Mouse (Mus musculus) cerebellum, adult 8-10 months (tissue): ENCODE data around the gene 2310007B03Rik.

Source experiments
- DNase-seq: peaks from one replicate; pipeline ENCODE4 v3.0.0; 2022

The 2310007B03Rik gene

DNA sequence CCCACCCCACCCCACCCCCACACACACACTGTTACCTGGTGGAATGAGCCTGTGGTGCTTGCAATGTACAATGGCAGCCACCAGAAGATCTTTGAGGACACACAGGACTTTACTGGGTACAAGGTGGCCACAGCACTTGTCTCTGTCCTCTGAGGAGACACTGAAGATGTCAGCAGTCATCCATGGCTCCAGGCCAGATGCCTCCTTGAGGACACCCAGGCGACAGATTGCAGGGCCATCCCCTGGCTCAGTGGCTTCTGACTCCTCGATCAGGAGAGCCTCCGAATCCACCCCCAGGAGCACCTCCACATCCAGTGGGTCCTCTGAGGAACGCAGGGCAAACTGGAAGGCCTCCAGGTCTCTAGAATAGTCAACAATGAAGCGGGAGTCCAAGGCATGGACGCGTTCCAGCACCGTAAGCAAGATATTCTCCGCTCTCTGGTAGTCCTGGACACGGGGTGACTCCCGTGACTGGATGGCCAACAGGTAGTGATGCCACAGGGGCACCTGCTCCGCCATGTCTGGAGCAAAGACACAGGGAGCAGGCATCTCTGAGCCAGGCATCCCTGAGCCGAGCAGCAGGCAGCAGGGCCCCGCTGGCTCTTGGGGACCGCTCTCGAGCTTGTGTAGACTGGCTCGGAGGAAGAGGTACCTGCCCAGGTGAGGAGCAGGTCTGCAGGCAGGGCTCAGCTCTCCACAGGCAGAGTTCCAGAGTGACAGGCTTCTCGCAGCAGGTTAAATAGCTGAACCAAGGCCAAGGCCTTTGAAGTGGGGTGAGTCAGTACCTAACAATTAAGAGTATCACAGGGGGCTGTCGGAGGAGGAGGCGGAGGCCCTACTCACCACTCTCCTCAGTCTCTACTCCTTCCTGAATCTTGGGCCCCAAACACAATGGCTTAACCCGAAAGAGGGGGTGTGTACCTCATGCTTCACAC lies 915 bp downstream of the 2310007B03Rik start:
- peak; percentile 22 for DNase-seq

DNA sequence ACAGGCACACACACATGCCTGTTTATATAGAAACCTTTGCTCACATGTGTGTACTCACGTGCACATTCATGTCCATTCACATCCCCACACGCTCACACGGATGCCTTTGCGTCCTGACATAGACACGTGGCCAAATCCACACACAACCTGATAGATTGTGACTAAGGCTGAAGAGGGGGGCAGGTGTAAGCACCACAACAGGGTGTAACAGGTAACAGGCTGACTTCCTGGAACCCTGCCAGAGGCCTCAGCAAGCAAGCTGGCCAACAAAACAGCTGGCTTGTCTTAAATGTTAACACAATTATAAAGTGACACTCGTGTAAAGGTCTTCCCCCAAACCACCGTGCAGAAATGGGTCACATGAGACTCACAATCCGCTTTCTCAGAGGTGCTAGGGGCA lies 1.8 kb downstream of the 2310007B03Rik start:
- DNase-seq, result no peak

DNA sequence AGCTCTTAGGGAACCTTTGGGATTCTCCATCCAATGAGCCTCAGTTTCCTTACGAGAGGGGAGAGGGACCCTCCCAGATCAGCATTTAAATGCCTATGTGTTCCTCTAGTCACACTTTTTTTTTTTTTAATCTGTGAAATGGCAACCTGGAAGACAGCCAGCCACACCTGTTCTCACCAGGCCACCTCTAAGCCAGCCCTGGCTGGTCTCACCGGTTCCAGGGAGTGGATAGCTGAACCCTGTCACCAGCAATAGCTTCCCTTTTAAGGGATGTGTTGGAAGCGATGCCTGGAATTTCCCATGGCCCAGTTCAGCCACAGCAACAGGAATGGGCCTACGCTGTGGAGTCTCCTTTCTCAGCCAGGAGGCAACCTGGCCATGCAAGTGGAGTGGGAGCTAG lies 3.2 kb downstream of the 2310007B03Rik start:
- DNase-seq, result no peak

DNA sequence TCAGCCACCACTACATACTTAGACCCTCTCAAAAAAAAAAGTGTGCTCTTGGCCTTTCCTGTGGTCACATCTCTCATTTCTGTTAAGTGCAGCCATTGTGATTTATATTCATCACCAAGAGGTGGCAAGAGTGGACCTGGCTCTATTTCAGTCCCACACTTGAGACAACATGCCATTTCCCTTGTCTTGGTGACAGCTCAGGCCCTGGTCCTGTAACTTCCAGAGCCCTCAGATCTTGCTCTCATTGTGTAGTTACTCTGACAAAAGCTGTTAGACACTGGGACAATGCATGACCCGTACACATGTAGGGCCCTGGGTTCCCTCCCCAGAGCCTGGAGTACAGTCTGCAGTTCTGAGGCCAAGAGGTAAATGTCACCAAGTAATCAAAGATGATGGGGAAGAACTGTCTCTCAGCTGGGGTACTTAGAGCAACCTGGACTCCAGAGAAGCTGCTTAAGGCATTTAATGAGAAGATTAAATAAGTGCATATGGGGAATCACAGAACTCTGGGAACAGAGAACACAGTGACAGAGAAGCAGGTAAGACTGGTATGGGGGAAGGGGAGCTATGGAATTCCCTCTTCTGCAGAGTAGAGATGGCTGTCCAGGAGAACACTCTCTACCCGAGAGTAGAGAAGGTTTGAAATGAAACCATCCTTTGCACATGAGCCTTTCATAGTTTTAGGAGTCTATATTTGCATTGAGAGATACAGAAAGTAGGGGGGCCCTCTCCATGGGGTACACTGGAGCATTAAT lies 9.7 kb downstream of the 2310007B03Rik start:
- DNase-seq, result no peak

DNA sequence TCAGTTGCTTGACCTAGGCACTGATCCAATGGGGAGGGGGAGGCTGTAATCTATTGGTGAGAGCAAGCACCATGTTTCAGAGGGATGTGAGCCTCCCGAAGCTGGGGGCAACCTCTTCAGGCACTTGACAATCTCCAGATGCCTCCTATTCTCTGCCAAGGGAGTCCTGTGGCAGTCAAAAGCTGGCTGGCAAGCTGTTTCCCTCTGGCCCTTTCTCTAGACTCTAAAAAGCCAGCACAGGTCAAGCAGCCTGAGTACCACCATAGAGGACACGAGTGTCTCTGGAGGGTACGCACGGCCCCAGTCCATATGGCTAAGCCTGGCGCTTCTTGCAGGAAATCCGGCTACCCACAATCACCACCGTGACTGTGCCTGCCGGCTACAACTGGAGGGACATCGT lies 16.6 kb downstream of the 2310007B03Rik start:
- no peak for DNase-seq

DNA sequence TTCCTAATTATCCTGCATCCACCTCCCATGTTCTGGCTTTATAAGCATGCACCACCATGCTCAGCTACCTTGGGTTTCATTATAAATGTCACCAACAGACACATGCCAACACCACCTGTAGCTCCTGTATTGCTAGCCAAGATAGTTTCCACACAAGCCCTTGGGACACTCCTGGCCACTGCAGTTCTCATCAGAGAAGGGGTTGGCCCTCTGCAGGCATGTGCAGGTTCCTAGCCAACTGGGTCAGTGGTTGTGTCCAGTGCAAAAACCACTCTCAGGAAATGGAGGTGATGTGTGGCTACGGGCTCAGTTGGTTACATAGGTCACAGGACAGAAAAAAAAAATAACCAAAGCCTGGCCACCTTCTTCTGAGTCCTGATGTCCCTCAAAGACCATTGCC lies 17.9 kb downstream of the 2310007B03Rik start:
- DNase-seq, result no peak

DNA sequence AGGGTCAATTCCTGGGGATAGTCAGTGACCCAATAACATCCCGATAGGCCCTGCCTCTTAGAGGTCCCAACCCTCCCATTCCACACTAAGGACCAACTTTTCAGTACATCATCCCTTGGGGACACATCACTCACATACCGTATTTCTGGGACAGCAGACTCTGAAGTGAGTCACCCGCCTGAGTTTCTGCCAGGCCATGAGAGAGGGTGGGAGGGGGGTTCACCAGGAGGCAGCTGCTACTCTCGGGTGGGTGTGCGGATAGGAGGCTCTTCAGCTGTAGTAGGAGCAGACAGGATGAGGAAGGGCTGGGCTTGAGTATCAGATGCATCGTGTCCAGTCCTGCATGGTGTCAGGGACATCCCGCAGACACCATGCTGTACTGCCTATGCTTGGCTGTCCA lies 21.0 kb downstream of the 2310007B03Rik start:
- DNase-seq, result no peak

DNA sequence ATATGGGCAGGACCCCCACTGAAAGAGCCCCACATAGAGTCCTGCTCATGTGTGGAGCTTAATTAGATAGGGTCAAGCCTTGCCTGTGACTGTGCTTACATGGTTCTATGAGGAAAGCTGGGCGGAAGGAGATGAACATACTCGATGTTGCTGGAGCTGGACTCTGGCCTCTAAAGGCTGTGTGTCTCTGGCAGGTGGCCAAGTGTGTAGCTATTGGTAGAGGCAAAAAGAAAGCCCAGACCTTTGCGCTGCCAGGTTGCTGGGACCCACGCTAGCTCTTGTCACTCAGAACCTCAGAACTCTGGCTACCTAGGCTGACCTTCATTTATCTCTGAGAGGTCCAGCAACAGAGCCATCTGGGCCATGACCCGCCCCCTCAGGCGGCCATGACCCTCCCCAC lies 22.2 kb downstream of the 2310007B03Rik start:
- DNase-seq, result no peak

DNA sequence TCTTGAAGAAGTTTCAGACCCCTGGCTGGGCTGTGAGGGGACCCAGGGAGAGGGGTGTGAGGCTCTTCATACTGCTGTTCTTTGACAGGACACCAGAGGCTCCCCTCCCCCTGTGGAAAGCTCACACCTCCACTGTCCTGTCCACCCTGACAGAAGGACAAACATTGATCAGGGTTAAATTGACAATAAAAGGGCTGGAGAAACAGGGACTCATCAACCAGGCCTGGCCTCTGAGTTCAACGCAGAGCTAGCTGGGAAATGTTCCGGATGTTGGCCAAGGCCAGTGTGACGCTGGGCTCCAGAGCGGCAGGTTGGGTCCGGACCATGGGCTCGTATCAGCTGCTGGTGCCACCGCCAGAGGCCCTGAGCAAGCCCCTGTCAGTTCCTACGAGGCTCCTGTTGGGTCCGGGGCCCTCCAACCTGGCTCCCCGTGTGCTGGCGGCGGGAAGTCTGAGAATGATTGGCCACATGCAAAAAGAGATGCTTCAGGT lies 25.7 kb downstream of the 2310007B03Rik start, which contains the start of gene Agxt:
TSS of gene Agxt (plus strand) at position 205 of the 491 bp plus-strand sequence.
- no peak for DNase-seq

DNA sequence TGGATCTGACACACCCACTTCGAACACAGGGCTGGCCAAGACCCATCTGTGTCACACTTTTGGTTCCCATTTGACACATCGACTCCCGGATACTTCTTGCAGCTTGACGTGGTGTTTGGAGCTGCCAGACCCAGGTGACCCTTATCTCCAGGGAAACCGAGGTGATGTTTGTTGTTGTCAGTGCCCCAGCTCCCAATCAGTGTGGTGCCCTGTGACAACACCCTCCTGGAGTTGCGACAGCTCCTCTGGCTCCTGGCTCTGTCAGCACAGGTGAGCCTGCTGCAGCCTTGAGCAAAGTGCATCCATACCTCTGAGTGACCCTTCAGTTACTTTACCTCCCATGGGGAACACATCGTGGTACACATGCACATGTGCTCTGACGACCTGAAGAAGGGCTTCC lies 28.1 kb downstream of the 2310007B03Rik start:
- no peak for DNase-seq

DNA sequence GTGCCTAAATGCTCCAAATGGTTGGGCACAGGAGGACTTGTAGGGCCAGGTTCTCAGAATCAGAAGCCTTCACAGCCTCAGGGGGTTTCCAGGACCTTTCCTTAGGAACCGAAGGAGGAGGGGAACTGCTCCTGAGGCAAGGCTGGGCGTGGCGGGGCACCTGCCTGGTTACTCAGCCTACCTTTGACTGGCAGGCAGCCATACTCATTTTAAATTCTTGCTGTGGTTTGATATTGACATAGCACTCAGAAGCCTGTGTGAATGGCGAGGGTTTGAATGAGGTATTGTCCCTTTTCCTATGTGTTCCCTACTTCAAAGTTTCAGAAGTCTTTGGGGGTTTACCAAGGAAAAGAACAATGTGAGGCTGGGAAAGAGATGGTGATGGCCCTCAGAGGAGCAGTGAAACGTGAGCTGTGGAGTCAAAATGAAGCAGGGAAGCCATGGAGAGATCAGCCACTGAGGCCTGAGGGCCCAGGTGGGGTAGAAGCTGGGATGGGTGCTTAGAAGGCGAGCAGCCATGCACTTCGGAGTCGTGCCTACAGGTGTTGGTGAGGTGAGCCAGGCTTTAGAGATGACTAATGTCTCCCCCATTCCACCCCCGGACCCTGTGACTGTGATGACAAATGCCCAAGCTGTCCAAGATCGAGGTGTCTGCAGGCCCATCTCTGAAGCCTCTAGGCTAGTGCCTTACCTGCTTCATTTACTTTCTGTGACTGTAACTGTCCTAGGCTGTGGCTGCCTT lies 30.3 kb downstream of the 2310007B03Rik start:
- no peak for DNase-seq

DNA sequence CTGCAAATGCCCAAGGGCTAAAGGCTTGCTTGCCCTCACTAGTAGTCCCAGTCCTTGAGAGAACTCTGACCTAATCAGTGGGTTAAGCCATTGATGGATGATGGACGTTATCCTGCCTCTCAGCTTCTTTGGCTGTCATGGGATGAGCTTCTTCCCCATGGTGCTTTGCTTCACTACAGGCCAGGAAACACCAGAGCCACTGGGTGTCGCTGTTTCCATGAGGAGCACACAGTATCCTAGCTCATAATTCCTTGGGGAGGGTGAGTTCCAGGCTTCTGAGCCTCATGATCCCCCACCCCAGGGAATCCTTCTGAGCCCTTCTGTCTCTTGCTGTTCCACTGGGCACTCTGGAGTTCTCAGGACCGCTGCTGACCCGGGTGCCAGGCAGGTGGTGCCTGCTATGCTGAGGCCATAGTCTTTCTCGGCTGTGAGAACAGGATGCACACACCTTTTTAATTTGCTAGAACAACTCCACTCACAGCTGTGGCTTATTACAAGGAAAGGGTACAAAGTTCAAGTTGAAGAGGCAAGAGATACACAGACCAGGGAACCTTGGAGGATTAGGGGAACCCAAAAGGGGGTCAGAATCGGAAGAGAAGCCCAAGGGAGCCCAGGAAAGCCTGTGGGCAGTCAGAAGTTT lies 31.9 kb downstream of the 2310007B03Rik start:
- peak; percentile 47 for DNase-seq

DNA sequence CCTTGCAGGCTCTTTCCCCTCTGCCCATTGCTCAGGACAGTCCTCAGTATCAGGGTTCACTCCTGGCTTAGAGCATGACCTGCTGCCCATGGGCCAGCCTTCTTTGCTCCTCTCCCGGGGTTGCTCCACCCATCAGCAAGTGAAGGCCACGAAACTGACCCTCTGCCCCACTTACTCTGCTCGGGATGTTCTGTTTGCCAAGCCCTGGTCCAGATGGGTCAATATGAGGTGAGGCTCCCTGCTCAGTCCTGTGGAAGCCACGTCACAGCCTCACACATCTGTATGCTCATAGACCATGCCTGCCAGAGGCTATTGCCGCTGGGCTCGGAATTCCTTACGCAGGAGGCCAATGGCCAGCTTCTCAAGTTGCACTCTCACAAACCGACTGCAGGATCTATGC lies 32.5 kb downstream of the 2310007B03Rik start:
- no peak for DNase-seq

DNA sequence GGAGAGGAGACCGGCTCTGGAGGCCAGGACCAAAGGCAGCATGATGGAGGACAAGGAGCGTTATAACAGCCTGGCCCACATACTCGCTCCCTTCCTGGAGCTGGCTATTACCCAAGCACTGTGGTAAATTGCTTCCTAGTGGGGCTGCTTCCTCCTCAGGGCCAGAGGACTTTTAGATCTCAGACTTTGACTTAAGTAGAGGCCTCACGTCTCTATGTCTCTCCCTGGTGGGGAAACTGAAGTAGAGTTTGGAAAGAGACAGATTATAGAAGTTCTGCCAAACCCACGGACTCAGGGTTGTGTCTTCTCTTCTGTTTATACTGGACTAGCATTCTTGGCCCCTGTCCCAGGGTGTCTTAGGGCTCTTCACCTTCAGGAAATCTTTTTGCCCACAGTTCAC lies 35.5 kb downstream of the 2310007B03Rik start:
- no peak for DNase-seq

DNA sequence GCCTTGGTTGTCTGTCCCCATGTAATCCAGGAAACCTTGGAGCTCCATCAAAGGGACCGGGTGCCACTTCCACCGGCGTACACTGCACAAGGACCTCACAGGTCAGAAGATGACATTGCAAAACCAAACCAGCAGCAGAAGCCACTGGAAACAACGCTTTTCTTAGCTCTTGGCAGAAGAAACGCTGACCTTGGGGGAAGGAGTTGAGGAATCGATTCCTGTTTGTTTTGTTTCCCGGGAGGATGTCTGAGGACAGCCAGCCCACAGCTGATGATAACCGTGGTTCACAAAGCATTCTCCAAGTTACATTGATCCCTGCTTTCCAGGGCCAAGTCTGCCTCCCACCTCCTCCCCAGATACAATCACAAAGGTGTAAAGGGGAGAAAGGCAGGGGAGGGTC lies 36.7 kb downstream of the 2310007B03Rik start:
- no peak for DNase-seq

DNA sequence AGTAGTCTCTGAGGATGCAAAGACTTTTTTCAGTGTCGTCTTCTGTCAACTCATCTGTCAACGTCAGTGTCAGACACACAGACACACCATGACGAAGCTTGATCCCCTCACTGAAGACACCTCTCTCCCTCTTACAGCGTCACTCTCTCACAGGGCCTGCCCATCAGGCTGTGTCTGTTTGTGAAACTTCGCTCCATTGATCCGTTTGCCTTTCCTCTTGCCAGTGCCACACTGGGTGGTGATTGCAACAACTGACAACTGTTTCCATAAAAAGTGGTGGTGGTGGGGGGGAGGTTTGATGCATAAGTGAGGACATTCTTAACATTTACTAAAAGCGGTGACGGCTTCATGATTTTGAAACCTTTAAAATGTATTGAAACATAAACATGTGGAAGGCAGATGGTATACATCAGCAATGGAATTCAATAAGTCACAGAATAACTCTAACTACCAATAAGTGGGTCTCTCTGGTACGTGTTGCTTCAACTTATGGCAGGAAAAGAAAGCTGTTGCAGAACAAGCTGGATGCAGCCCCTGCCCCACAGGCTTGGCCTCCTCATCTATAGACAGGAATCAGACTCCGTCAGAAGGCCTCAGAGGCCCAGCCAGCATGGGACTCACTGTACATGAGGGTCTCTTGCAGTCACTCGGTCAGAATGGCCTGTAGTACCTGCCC lies 37.4 kb downstream of the 2310007B03Rik start:
- no peak for DNase-seq

DNA sequence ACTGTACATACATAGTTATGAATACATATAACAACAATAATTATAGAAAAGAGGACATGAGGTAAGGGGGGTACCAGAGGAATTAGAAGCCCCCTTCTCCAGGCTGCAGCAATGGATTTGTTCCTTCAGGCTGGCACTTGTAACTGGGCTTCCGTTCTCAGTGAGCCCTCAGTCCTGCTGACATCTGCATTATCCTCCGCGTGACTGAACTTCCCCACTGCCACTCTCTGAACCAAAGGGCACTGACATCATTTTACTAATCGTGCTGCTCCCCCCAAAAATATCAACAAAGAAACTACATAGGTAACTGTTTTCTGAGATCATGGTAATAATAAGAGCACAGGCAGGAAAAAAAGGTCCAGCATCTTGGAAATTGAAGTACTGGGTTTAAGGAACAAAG lies 41.9 kb downstream of the 2310007B03Rik start:
- DNase-seq, result no peak

DNA sequence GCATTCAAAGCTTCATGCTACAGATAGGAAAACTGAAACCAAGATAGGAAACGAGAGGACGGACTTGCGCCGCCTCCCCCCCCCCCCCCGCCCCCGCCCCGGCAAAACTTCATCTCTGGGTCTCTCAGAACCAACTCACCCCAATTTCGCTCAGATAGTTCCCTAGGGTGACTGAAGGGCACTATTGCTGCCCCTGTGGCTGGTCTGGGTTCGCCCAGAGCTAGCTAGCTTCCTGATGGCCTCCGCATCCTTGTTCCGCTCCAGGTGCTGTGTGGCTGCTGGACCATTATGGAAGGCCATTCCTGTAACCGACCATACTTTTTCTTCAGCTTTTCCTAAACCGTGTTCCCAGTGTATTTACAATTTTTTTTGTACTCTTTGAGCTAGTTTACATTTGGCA lies 45.3 kb downstream of the 2310007B03Rik start:
- DNase-seq, result no peak

DNA sequence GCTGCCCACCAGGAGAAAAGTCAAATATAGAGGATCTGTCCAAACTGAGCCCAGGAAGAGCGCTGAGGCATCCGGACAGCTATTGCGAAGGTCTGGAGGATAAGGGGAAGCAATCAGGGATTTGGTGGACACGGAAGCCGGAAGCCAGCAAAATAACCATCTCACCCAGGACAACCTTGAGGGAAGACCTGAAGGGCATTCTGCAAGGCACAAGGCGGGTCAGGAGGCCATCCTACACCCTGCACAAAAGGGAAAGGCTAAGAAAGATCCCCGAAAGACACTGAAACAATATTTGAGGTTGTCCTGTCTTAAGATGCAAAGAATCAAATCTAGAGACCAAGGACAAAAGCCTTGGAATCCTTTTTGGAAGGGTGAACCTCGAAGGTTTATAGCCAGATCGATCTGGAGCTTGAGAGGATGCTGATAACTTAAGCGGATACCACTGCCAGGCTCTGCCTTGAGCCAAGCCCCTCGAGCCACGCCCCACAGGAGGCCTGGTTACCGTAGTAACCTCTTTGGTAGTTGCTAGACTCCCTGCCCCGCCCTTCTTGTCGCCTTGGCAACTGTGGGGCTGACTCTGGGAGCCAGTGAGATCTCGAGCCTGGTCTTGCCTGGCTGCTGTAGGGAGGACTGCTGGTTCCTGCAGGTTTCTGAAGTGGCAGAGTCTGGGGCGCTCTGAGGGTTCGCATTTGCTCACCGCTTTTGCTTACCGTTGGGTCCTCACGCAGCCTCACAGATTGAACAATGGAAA lies 45.9 kb downstream of the 2310007B03Rik start:
- peak; percentile 61 for DNase-seq

DNA sequence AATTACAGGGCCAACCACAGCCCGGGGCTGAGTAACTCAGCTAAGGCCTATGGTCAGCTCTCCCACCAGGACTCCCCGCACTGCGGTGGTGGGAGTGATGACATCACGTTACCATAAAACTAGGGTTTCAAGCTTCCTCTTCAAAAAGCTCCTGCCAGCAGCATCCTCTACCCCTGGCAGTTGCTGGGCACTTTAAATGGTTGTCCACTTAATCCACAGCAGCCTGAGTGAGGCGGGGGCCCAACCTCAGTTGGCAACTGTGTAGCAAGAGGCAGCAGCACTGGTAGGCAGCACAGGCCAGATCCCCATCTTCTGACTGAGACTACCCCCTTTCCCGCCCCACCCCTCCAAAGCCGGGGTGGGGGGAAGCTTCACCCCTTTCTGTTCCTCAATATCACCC lies 58.0 kb downstream of the 2310007B03Rik start:
- peak; percentile 27 for DNase-seq

DNA sequence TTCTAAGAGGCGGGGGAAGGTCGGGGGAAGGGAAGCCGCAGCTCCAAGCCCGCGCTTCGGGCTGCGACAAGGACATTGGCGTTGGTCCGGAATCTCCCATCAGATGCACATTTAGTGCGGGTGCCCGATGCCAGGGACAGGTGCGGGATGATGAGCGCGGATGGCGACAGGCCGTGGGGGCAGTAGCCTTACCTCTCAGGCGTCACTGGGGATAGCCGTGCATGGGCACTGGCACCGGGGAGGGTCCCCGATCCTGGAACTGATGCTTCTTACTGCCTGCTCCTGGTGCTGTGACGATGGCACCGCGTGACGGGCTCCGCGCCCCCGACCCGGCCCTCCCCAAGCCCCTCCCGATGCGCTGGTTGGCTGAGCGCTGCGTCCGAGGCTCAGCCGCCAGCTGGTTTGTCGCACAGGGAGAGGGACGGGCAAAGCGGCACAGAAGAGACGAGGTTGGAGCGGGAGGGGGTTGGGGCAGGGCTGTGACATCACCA lies 59.1 kb downstream of the 2310007B03Rik start, which contains the start of gene Kif1a:
TSS of gene Kif1a (minus strand) at position 381 of the 491 bp plus-strand sequence.
- DNase-seq, result peak; percentile 85
